Mouse (Mus musculus) layer of hippocampus, adult 18-20 months (tissue): ENCODE results near the gene Scnn1g. TPM values are rescaled to one million over a fixed set of nuclear protein-coding genes. Genes with fewer than 3 reads are reported as not detected.

Source experiments
- DNase-seq, 2 experiments: peaks; one replicate each; pipeline ENCODE4 v3.0.0; 2022; ENCODE audit warnings: low spot score in 2 of 2
- long read RNA-seq: library from polyadenylated mRNA; stranded (forward); transcript quantifications from one replicate; pipeline ENCODE4 v2.0.0, GENCODE M21; 2021
- total RNA-seq, 2 experiments: library from RNA; stranded (reverse); gene quantifications; 2 replicates each; pipeline ENCODE4 v1.2.3; 2021

The Scnn1g gene
- total RNA-seq = under 1 TPM; 0.10 to 0.30 TPM
- long read RNA-seq = 0 reads

- peak; percentile 75 to 93 for DNase-seq
Measured at GRCm38 (mm10) chr7:121734171-121734831, at the start of gene Scnn1g. Gene Scnn1g (plus strand): TSS chr7:121734479.

GRCm38 (mm10) chr7:121685140-121685984 is 48.9 kb upstream of the Scnn1g start:
- DNase-seq = no peak

GRCm38 (mm10) chr7:121689338-121689737 is 44.9 kb upstream of the Scnn1g start:
- DNase-seq = no peak

GRCm38 (mm10) chr7:121691803-121692202 is 42.5 kb upstream of the Scnn1g start:
- no peak for DNase-seq

- peak in 1 of 2 experiments; percentile 52 for DNase-seq
Measured at GRCm38 (mm10) chr7:121697170-121697569, 37.1 kb upstream of the Scnn1g start.

DNA sequence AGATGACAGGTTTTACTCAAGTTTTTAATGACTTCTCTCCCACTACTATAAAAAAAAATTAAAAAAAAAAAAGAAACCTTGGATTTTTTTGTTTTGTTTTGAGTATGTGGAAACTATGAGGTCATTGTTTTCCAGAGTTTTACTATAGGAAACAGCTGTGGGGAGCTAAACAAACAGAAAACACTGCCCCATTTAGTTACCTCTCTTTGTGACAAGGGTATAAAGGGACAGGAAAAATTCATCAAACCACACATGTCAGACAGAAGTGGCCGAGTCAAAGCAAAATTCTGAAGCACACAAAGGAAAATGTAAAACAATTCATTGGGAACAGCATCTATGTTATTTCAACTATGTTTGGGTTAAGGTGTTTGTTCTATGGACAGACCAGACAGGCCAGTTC is 36.7 kb upstream of the Scnn1g start:
- DNase-seq = no peak

DNA sequence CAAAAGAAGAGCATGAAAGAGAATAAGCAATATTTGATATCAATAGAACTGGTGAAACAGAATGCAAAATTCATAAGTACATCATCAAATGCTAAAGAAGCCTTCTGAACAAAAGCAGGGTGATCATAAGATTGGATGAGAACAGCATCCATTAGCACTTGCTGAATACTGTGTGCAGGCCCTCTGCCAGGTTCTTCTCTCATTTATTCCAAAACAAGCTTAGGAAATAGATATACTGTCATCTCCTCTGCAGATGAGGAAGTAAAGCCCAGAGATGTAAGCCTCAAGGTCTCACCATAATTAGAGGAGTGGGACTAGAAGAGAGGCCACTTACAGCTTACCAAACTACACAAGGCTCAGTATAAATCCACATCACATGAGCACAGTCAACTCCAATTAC is 35.1 kb upstream of the Scnn1g start:
- DNase-seq = peak in 1 of 2 experiments; percentile 59

DNA sequence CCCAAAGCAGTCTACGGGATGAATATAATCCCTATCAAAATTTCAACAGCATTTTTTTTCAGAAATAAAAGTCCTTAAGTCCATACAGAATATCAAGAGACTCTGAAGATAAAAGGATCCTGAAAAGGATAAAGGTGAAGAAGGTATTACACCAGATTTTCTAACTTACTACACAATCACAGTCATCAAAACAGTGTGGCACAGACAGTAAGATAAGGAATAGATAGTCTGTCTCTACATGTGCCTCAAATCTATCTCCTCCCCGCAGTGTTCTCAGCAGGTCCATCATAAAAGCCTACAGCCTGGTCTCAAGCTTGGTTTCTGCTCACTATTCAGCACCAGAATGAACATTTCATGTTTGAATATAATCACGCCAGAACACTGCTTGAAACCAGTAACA is 33.8 kb upstream of the Scnn1g start:
- DNase-seq = no peak

DNA sequence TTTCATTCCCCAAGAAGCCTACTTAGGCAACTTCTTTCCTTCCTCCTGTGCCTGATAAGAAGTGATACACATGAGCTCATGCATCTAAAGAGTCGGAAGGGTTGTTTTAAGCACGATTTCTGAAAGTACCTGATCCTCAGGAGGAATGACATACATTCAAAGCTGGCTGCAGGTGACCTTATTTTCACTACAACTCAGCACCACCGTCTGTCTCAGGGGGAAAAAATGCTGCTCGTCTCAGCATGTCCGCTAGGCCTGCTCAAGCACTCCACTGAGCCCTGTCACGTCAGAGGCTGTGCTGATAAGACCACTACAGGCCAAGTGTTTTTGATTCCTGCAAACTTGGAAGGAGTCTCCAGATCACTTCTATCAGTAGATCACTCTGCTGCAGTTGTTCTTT is 32.3 kb upstream of the Scnn1g start:
- DNase-seq = no peak

DNA sequence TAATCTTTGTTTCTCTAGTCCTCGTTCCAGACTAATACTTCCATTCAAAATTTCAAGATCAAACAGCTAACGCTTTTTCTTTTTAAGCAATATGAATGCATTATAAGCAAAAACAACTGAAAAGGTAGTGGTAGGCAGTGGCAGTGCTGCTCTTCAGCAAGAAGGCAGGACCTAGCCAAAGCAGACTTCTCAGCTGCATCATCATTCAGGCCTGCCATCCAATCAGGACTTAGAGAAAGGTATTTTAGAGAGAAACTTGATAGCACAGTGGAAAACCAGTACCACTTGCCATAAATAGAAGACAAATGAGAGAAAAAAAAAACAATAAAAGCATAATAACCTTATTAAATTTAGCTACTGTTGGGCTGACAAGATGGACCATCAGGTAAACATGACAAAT is 29.2 kb upstream of the Scnn1g start:
- no peak for DNase-seq

GRCm38 (mm10) chr7:121706411-121707072 is 27.7 kb upstream of the Scnn1g start:
- peak; percentile 18 to 55 for DNase-seq

DNA sequence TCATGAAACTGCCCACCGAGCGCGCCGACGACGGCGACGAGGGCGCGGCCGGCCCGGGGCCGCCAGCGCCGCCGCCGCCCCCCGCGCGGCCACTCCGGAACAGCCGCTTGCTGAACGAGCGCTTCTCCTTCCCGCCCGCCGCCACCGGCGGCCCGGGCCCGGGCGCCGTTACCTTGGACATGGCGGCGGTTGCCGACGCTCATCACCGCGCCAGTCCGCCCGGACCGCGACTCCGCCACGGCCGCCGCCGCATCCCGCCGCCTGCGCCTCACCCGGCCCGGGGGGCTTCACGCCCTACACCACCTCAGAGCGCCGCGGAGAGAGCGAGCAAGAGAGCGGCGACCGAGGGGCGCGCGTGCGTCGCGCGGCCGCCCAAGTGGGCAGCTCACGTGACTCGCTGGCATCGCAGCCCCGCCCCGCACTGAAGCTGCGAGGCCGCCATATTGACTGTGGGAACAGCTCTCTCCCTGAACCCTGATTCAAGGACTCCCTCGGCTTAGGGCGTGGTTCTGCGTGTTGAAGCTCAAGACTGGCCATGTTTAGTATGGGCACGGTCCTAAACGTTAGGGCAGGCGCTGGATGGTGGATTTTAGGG is 27.1 kb upstream of the Scnn1g start, which contains the start of gene Usp31:
Gene Usp31 (minus strand): TSS at position 181 of the 595 bp plus-strand sequence.
- peak; percentile 93 to 98 for DNase-seq

- DNase-seq = no peak
Measured at GRCm38 (mm10) chr7:121711171-121711570, 23.1 kb upstream of the Scnn1g start.

GRCm38 (mm10) chr7:121717031-121717430 is 17.2 kb upstream of the Scnn1g start:
- DNase-seq = no peak

GRCm38 (mm10) chr7:121730225-121730624 is 4.1 kb upstream of the Scnn1g start:
- no peak for DNase-seq

GRCm38 (mm10) chr7:121737511-121738415 is 3.5 kb downstream of the Scnn1g start:
- DNase-seq = peak in 1 of 2 experiments; percentile 17

DNA sequence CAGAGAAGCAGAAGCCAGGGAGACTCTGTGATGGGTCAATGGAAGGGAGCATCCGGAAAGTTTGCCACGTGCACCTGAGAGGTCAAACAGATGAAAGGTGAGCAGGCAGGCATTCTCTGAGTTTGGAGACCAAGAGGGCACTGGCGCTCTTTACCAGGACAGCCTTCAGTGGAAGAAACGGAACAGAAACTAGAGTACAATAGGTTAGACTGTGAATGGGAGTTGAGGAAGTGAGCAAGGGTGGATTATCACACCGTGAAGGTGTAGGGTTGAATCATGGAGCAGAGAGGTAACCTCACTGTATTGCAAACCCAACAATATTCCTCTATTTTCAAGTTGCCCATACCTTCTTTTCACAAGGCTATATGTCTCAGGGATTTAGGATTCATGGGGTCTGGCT is 16.0 kb downstream of the Scnn1g start:
- no peak for DNase-seq

- DNase-seq = no peak
Measured at GRCm38 (mm10) chr7:121754748-121755147, 20.5 kb downstream of the Scnn1g start.

DNA sequence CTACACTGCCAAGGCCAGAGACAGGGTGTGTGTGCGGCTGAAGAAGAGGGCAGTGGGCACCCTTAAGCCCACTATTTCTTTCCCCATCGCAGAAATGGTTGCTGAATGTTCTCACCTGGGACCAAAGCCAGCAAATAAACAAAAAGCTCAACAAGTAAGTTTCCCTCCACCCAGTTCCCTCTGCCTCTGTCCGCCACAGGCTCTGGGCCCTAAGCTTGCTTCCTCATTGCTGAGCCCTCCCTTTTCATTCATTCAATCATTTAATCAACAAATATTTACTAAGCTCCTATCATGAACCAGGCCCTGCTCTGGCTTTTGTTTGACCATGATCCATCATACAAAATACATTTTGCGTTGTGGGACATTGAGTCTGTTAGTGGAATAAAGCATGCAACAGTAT is 29.0 kb downstream of the Scnn1g start:
- no peak for DNase-seq

DNA sequence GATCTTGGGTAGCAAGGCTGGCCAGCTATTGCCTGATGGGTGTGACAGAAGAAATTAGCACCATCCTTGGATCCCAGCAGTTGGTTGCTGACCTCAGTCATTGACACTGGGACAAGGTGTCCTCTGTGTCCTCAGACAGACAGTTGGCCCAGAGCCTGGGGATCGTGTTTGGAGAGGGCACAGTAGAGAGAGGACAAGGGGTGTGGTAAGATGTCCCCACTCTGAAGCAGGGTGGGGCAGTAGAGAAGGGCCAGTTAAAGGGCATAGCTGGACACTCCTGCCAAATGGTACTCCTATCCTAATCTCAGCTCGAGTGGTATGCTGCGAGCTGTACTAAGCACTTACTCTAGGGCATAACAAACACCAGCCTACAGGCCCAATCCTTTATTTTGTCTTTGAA is 33.6 kb downstream of the Scnn1g start:
- no peak for DNase-seq
